Mouse (Mus musculus) MEL (cell line): ENCODE results near the gene Aebp1. TPM values are rescaled to one million over a fixed set of nuclear protein-coding genes. Genes with fewer than 3 reads are reported as not detected.

Source experiments
- DNase-seq: peaks from one replicate; pipeline ENCODE4 v3.0.0; 2011; ENCODE audit warnings: low read depth, low spot score
- H3K27ac ChIP-seq: 2 replicates; pipeline ENCODE4 v1.5.1; 2012; ENCODE audit warnings: low read depth, mild to moderate bottlenecking, control low read depth, low read length, moderate library complexity; ENCODE audit not compliant: control insufficient read depth
- H3K27me3 ChIP-seq, 2 experiments: fragments of 150-350 bp in 1 of 2; sonication (generic) in 1 of 2; 2 replicates each; pipeline ENCODE4 v1.6.1; 2012; ENCODE audit warnings: low read length in 2 of 2, mild to moderate bottlenecking in 2 of 2, improper control_type of control experiment in 1 of 2, moderate library complexity in 1 of 2; ENCODE audit not compliant: insufficient read depth in 2 of 2, control insufficient read depth in 1 of 2
- H3K36me3 ChIP-seq, 2 experiments: 2 replicates each; pipeline ENCODE4 v1.6.1; 2012 to 2014; ENCODE audit warnings: low read length in 2 of 2, improper control_type of control experiment in 1 of 2, inconsistent platforms in 1 of 2, mild to moderate bottlenecking in 1 of 2; ENCODE audit not compliant: insufficient read depth in 2 of 2, control insufficient read depth in 1 of 2
- H3K4me1 ChIP-seq, 2 experiments: fragments of 150-350 bp in 1 of 2; sonication (generic) in 1 of 2; 2 replicates each; pipeline ENCODE4 v1.6.1; 2012; ENCODE audit warnings: low read length in 2 of 2, improper control_type of control experiment in 1 of 2, mild to moderate bottlenecking in 1 of 2; ENCODE audit not compliant: insufficient read depth in 2 of 2, control insufficient read depth in 1 of 2
- H3K4me3 ChIP-seq, 2 experiments: fragments of 150-350 bp in 1 of 2; sonication (generic) in 1 of 2; 2 replicates each; pipeline ENCODE4 v1.5.1; 2012; ENCODE audit warnings: low read depth in 2 of 2, low read length in 2 of 2, mild to moderate bottlenecking in 2 of 2, moderate library complexity in 2 of 2, control low read depth in 1 of 2, improper control_type of control experiment in 1 of 2; ENCODE audit not compliant: control insufficient read depth in 1 of 2, insufficient read depth in 1 of 2
- H3K79me2 ChIP-seq: 2 replicates; pipeline ENCODE4 v1.6.1; 2012; ENCODE audit warnings: mild to moderate bottlenecking, low read length, moderate library complexity; ENCODE audit not compliant: control insufficient read depth, poor library complexity, insufficient read depth
- H3K9ac ChIP-seq: 2 replicates; pipeline ENCODE4 v1.6.1; 2012; ENCODE audit warnings: low read depth, mild to moderate bottlenecking, control low read depth, low read length, moderate library complexity; ENCODE audit not compliant: control insufficient read depth, poor library complexity, severe bottlenecking
- H3K9me3 ChIP-seq: fragments of 150-350 bp; sonication (generic); replicated peaks from 2 replicates; pipeline ENCODE4 v1.6.1; 2012; ENCODE audit warnings: mild to moderate bottlenecking, low read length, improper control_type of control experiment, moderate library complexity; ENCODE audit not compliant: insufficient read depth
- BHLHE40 ChIP-seq: IDR thresholded peaks from 2 replicates; pipeline ENCODE4 v1.6.1; 2012; ENCODE audit warnings: low read depth, mild to moderate bottlenecking, inconsistent platforms, low read length, improper control_type of control experiment, borderline replicate concordance
- CHD1 ChIP-seq: IDR thresholded peaks from 2 replicates; pipeline ENCODE4 v1.6.1; 2012; ENCODE audit warnings: low read depth, mild to moderate bottlenecking, inconsistent platforms, low read length, improper control_type of control experiment
- CHD2 ChIP-seq: IDR thresholded peaks from 2 replicates; pipeline ENCODE4 v1.6.1; 2011; ENCODE audit warnings: low read length, improper control_type of control experiment
- CTCF ChIP-seq, 3 experiments: IDR thresholded peaks in 2 of 3; conservative IDR thresholded peaks in 1 of 3; 2 replicates each; pipeline ENCODE4 v1.5.1; 2011 to 2012; ENCODE audit warnings: low read length in 3 of 3, low read depth in 2 of 3, mild to moderate bottlenecking in 2 of 3, improper control_type of control experiment in 1 of 3, inconsistent platforms in 1 of 3, mixed read lengths in 1 of 3, moderate library complexity in 1 of 3; ENCODE audit not compliant: control insufficient read depth in 1 of 3, insufficient read depth in 1 of 3, poor library complexity in 1 of 3, severe bottlenecking in 1 of 3
- E2F4 ChIP-seq: IDR thresholded peaks from 2 replicates; pipeline ENCODE4 v1.6.1; 2011; ENCODE audit warnings: low read depth, low read length, improper control_type of control experiment, borderline replicate concordance
- EP300 ChIP-seq, 2 experiments: IDR thresholded peaks; 2 replicates each; pipeline ENCODE4 v1.6.1; 2011; ENCODE audit warnings: improper control_type of control experiment in 2 of 2, low read length in 2 of 2, low read depth in 1 of 2, mild to moderate bottlenecking in 1 of 2
- ETS1 ChIP-seq: IDR thresholded peaks from 2 replicates; pipeline ENCODE4 v1.6.1; 2012; ENCODE audit warnings: low read depth, mild to moderate bottlenecking, inconsistent platforms, low read length, improper control_type of control experiment, moderate library complexity
- GATA1 ChIP-seq: IDR thresholded peaks from 2 replicates; pipeline ENCODE4 v1.6.1; 2011; ENCODE audit warnings: low read depth, low read length, improper control_type of control experiment
- JUND ChIP-seq: IDR thresholded peaks from 2 replicates; pipeline ENCODE4 v1.6.1; 2011; ENCODE audit warnings: low read depth, mild to moderate bottlenecking, improper control_type of control experiment, low read length
- KAT2A ChIP-seq: conservative IDR thresholded peaks from 2 replicates; pipeline ENCODE4 v1.6.1; 2012; ENCODE audit warnings: low read depth, low read length, improper control_type of control experiment, inconsistent platforms
- MAX ChIP-seq: IDR thresholded peaks from 2 replicates; pipeline ENCODE4 v1.6.1; 2011; ENCODE audit warnings: low read length, improper control_type of control experiment
- MAZ ChIP-seq: IDR thresholded peaks from 2 replicates; pipeline ENCODE4 v1.6.1; 2012; ENCODE audit warnings: low read depth, mild to moderate bottlenecking, inconsistent platforms, low read length, improper control_type of control experiment
- MEF2A ChIP-seq: IDR thresholded peaks from 2 replicates; pipeline ENCODE4 v1.6.1; 2014; ENCODE audit warnings: low read depth, mild to moderate bottlenecking, inconsistent platforms, low read length, improper control_type of control experiment; ENCODE audit not compliant: poor library complexity, insufficient replicate concordance, severe bottlenecking; ENCODE audit errors: extremely low read depth
- MYC ChIP-seq: IDR thresholded peaks from 2 replicates; pipeline ENCODE4 v1.6.1; 2011; ENCODE audit warnings: low read depth, mild to moderate bottlenecking, low read length, improper control_type of control experiment, moderate library complexity
- NELFE ChIP-seq: IDR thresholded peaks from 2 replicates; pipeline ENCODE4 v1.6.1; 2011; ENCODE audit warnings: low read depth, low read length, improper control_type of control experiment
- POLR2A ChIP-seq, 2 experiments: IDR thresholded peaks; 2 replicates each; pipeline ENCODE4 v1.6.1; 2011 to 2012; ENCODE audit warnings: low read length in 2 of 2, mild to moderate bottlenecking in 2 of 2, control low read depth in 1 of 2, improper control_type of control experiment in 1 of 2, low read depth in 1 of 2, moderate library complexity in 1 of 2; ENCODE audit not compliant: control insufficient read depth in 1 of 2, insufficient read depth in 1 of 2, poor library complexity in 1 of 2
- POLR2AphosphoS2 ChIP-seq: IDR thresholded peaks from 2 replicates; pipeline ENCODE4 v1.6.1; 2011; ENCODE audit warnings: low read length, improper control_type of control experiment
- POLR2AphosphoS5 ChIP-seq: IDR thresholded peaks from 2 replicates; pipeline ENCODE4 v1.6.1; 2012; ENCODE audit warnings: low read depth, borderline replicate concordance, mild to moderate bottlenecking, inconsistent platforms, low read length, moderate library complexity, mixed read lengths
- RAD21 ChIP-seq: IDR thresholded peaks from 2 replicates; pipeline ENCODE4 v1.6.1; 2011; ENCODE audit warnings: mild to moderate bottlenecking, low read depth, low read length, improper control_type of control experiment
- RCOR1 ChIP-seq: IDR thresholded peaks from 2 replicates; pipeline ENCODE4 v1.6.1; 2012; ENCODE audit warnings: low read depth, mild to moderate bottlenecking, inconsistent platforms, low read length, improper control_type of control experiment
- SIN3A ChIP-seq: IDR thresholded peaks from 2 replicates; pipeline ENCODE4 v1.6.1; 2012; ENCODE audit warnings: low read length, improper control_type of control experiment, inconsistent platforms
- SMC3 ChIP-seq: IDR thresholded peaks from 2 replicates; pipeline ENCODE4 v1.6.1; 2011; ENCODE audit warnings: low read depth, low read length, improper control_type of control experiment
- TAL1 ChIP-seq: IDR thresholded peaks from 2 replicates; pipeline ENCODE4 v1.6.1; 2012; ENCODE audit warnings: mild to moderate bottlenecking, inconsistent platforms, low read length, moderate library complexity, mixed read lengths
- TBP ChIP-seq: IDR thresholded peaks from 2 replicates; pipeline ENCODE4 v1.8.0; 2011; ENCODE audit warnings: low read depth, low read length, improper control_type of control experiment
- USF1 ChIP-seq: IDR thresholded peaks from 2 replicates; pipeline ENCODE4 v1.6.1; 2014; ENCODE audit warnings: low read depth, mild to moderate bottlenecking, inconsistent platforms, low read length, improper control_type of control experiment, moderate library complexity
- USF2 ChIP-seq, 2 experiments: IDR thresholded peaks; 2 replicates each; pipeline ENCODE4 v1.6.1; 2011 to 2012; ENCODE audit warnings: improper control_type of control experiment in 2 of 2, low read length in 2 of 2, borderline replicate concordance in 1 of 2, inconsistent platforms in 1 of 2, low read depth in 1 of 2, mild to moderate bottlenecking in 1 of 2; ENCODE audit not compliant: insufficient read depth in 1 of 2
- ZC3H11A ChIP-seq: IDR thresholded peaks from 2 replicates; pipeline ENCODE4 v1.6.1; 2012; ENCODE audit warnings: low read depth, mild to moderate bottlenecking, inconsistent platforms, low read length, improper control_type of control experiment
- ZNF384 ChIP-seq: IDR thresholded peaks from 2 replicates; pipeline ENCODE4 v1.6.1; 2012; ENCODE audit warnings: low read depth, mild to moderate bottlenecking, inconsistent platforms, low read length, improper control_type of control experiment
- polyA plus RNA-seq, 2 experiments: library from polyadenylated mRNA; stranded (reverse) in 1 of 2; unstranded in 1 of 2; fragments of >175 nt in 1 of 2; fragments of >200 nt in 1 of 2; gene quantifications; 2 replicates each; pipeline versions ENCODE4 v1.2.1 to v1.2.4; 2012; ENCODE audit warnings: low replicate concordance in 2 of 2, low read depth in 1 of 2; ENCODE audit not compliant: insufficient read length in 2 of 2, insufficient read depth in 1 of 2, missing spikeins in 1 of 2
- total RNA-seq: library from RNA; depleted of rRNA; stranded (reverse); fragments of 300-350 nt; gene quantifications from 2 replicates; pipeline ENCODE4 v1.2.3, GENCODE M21; 2012

The Aebp1 gene
- total and polyA plus RNA-seq, 3 experiments: 0.10 TPM; not detected in 2

DNA sequence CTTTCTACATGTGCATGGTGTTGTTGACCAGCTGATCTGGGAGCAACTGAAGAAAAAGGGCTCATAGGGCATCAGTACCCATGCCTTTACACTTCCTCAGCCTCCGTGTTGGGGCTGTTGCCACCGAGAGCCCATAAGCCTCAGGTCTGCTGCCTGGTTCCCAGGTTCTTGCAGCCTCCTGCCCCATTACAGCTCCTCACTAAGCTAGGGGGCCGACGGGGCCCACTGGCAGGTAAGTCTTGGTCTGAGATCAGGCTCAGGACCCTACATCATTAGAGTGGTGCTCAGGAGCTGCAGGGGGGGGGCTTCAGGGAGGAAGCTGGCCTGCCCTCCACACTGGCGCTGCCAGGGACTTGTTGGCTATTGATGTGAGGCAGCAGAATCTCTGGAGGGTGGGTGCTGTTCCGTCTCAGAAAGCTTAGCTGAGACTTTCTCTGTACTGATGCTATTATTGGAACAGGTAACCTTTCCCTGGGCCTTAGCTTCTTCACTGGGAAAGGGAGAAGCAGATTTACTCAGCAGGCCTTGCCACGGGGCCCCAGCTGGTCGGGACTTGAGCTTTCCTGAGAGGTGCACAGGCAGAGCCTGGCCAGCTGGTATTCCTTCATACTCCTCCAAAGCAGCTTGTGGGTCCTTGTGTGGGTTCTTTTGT, 5.1 kb upstream of the Aebp1 start:
- no peak overlapping the region for H3K4me3 ChIP-seq
- H3K9me3 ChIP-seq: no peaks in the 10 kb centered on the region
- DNase-seq: no peak
- peaks cover 0 to 4% of the 10 kb centered on the region in 2 experiments; a peak in 2 of 4 replicates for H3K36me3 ChIP-seq
- no peak overlapping the region for H3K27ac ChIP-seq
- H3K79me2 ChIP-seq: no peaks in the 10 kb centered on the region
- H3K27me3 ChIP-seq: peaks cover 0 to 3% of the 10 kb centered on the region in 2 experiments; a peak in 2 of 4 replicates
- peaks cover 2 to 7% of the 10 kb centered on the region in 2 experiments; a peak in 3 of 4 replicates for H3K4me1 ChIP-seq
- no peak overlapping the region for H3K9ac ChIP-seq
- TF ChIP-seq JUND (no peak), MYC (no peak), POLR2AphosphoS2 (no peak), BHLHE40 (no peak)

DNA sequence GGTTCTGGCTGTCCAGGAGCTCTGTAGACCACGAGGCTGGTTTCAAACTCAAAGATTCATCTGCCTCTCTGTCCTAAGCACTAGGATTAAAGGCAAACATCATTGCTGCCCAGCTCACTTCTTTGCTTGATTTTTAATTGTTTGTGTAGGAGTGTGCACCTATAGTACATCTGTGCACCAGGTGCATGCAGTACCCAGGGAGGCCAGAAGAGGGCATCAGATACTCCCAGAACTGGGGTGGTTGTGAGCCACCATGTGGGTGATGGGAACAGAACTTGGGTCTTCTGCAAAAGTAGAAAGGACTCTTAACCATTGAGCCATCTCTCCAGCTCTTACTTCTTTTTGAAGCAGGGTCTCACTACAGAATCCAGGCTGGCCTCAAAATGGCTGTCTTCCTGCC, 3.0 kb upstream of the Aebp1 start:
- Histone ChIP-seq H3K9me3 (no peaks in the 10 kb centered on the region), H3K27me3 (peaks cover 0 to 3% of the 10 kb centered on the region in 2 experiments; a peak in 2 of 4 replicates), H3K27ac (no peak overlapping the region), H3K79me2 (no peaks in the 10 kb centered on the region), H3K4me1 (no peaks in the 10 kb centered on the region)
- DNase-seq: peak; percentile 52
- no peak for TF ChIP-seq MEF2A
- TF ChIP-seq RAD21: peak; percentile 13; the same call in 1 of the 2 replicates
- no peak for TF ChIP-seq EP300 (IDR thresholded peaks at IDR 0.05; ENCODE audit: low read depth in 1 of 2, low read length in 2 of 2)
- no peak for TF ChIP-seq MAX
- TF ChIP-seq TAL1: no peak
- no peak for TF ChIP-seq TBP
- no peak for TF ChIP-seq ETS1
- no peak for TF ChIP-seq CHD2
- no peak for TF ChIP-seq BHLHE40
- no peak for TF ChIP-seq USF1
- no peak for TF ChIP-seq ZNF384
- TF ChIP-seq SIN3A: no peak
- TF ChIP-seq POLR2A (IDR thresholded peaks at IDR 0.05; ENCODE audit: control insufficient read depth in 1 of 2, insufficient read depth in 1 of 2, low read depth in 1 of 2, low read length in 2 of 2, poor library complexity in 1 of 2): no peak
- no peak for TF ChIP-seq MAZ
- TF ChIP-seq NELFE: no peak
- no peak for TF ChIP-seq POLR2AphosphoS5
- TF ChIP-seq E2F4: no peak
- TF ChIP-seq GATA1: no peak
- TF ChIP-seq USF2 (IDR thresholded peaks at IDR 0.05; ENCODE audit: borderline replicate concordance in 1 of 2, insufficient read depth in 1 of 2, low read depth in 1 of 2, low read length in 2 of 2): no peak
- TF ChIP-seq CTCF (IDR thresholded peaks at IDR 0.05 in 2 of 3, conservative IDR thresholded peaks at IDR 0.05 in 1 of 3; ENCODE audit: control insufficient read depth in 1 of 3, insufficient read depth in 1 of 3, low read depth in 2 of 3, low read length in 3 of 3, poor library complexity in 1 of 3, severe bottlenecking in 1 of 3): peak; percentile 55 to 73 (median 60)
- TF ChIP-seq SMC3: peak; percentile 41
- TF ChIP-seq ZC3H11A: no peak
- no peak for TF ChIP-seq POLR2AphosphoS2
- TF ChIP-seq RCOR1: no peak
- no peak for TF ChIP-seq KAT2A
- TF ChIP-seq CHD1: no peak
- TF ChIP-seq, all 39 proteins: peak for 3
- no peak overlapping the region for H3K9ac ChIP-seq
- no peaks in the 10 kb centered on the region for H3K36me3 ChIP-seq
- H3K4me3 ChIP-seq: no peak overlapping the region
